Mouse (Mus musculus): ENCODE data around the gene Fsd1. TPM values are rescaled to one million over a fixed set of nuclear protein-coding genes. Genes with fewer than 3 reads are reported as not detected.
"Not testable (repeated sequence)": the region's sequence is repeated elsewhere in the genome, so short reads cannot be mapped to it uniquely, and the experiment has no call there.

The Fsd1 gene
- 100 to 1,000 TPM in 1 of 2 experiments, 10 to 100 TPM in 1; 99.7 to 111 TPM for total RNA-seq (2021)

GRCm38 (mm10) chr17:55986030-55986961, at the start of gene Fsd1:
Gene Fsd1, plus strand, starts transcription at chr17:55986509.
- peak; percentile 78 to 84 for DNase-seq (ENCODE audit: extremely low spot score in 1 of 2, low spot score in 2 of 2)
- intact Hi-C loops (cut with DNase I) = no loop called here

- intact Hi-C loops (cut with DNase I) = loop anchor here (5.0 kb wide), 1 partner anchor 52 kb away; the partner anchor contains the start of gene Zfp959
Observed at GRCm38 (mm10) chr17:55944387-55944865, 41.9 kb upstream of the Fsd1 start.

GRCm38 (mm10) chr17:55944866-55945682, 41.2 kb upstream of the Fsd1 start:
- intact Hi-C loops (cut with DNase I) = loop anchor here (5.0 kb wide), 1 partner anchor 53 kb away; the partner anchor contains the start of gene Zfp959
- DNase-seq (ENCODE audit: extremely low spot score in 1 of 2, low spot score in 2 of 2) = peak; percentile 94

More at GRCm38 (mm10) chr17:55944387-55944865, 41.9 kb upstream of the Fsd1 start:
- not testable (repeated sequence) for DNase-seq (ENCODE audit: extremely low spot score in 1 of 2, low spot score in 2 of 2)

GRCm38 (mm10) chr17:55945696-55946095, 40.6 kb upstream of the Fsd1 start:
- intact Hi-C loops (cut with DNase I) = no loop called here
- no peak for DNase-seq (ENCODE audit: extremely low spot score in 1 of 2, low spot score in 2 of 2)

GRCm38 (mm10) chr17:55948647-55949046, 37.7 kb upstream of the Fsd1 start:
- DNase-seq (ENCODE audit: extremely low spot score in 1 of 2, low spot score in 2 of 2) = no peak
- intact Hi-C loops (cut with DNase I) = no loop called here

- intact Hi-C loops (cut with DNase I) = no loop called here
- no peak for DNase-seq (ENCODE audit: extremely low spot score in 1 of 2, low spot score in 2 of 2)
Observed at GRCm38 (mm10) chr17:55949400-55949799, 36.9 kb upstream of the Fsd1 start, which contains the start of gene Zfp119b. Gene Zfp119b, minus strand, starts transcription at chr17:55949500.

GRCm38 (mm10) chr17:55950601-55951000, 35.7 kb upstream of the Fsd1 start:
- no peak for DNase-seq (ENCODE audit: extremely low spot score in 1 of 2, low spot score in 2 of 2)
- intact Hi-C loops (cut with DNase I) = no loop called here

GRCm38 (mm10) chr17:55952041-55952440, 34.3 kb upstream of the Fsd1 start:
- intact Hi-C loops (cut with DNase I) = no loop called here
- no peak for DNase-seq (ENCODE audit: extremely low spot score in 1 of 2, low spot score in 2 of 2)

- intact Hi-C loops (cut with DNase I) = no loop called here
Observed at GRCm38 (mm10) chr17:55952447-55953027, 33.8 kb upstream of the Fsd1 start, which contains the start of gene Ebi3. Gene Ebi3, plus strand, starts transcription at chr17:55952640.

GRCm38 (mm10) chr17:55953751-55954150, 32.6 kb upstream of the Fsd1 start:
- DNase-seq (ENCODE audit: extremely low spot score in 1 of 2, low spot score in 2 of 2) = no peak

More at GRCm38 (mm10) chr17:55952447-55953027, 33.8 kb upstream of the Fsd1 start, which contains the start of gene Ebi3:
- DNase-seq (ENCODE audit: extremely low spot score in 1 of 2, low spot score in 2 of 2) = no peak

GRCm38 (mm10) chr17:55954229-55954628, 32.1 kb upstream of the Fsd1 start:
- intact Hi-C loops (cut with DNase I) = no loop called here
- DNase-seq (ENCODE audit: extremely low spot score in 1 of 2, low spot score in 2 of 2) = no peak

More at GRCm38 (mm10) chr17:55953751-55954150, 32.6 kb upstream of the Fsd1 start:
- intact Hi-C loops (cut with DNase I) = no loop called here

- intact Hi-C loops (cut with DNase I) = loop anchor here (5.0 kb wide), 1 partner anchor 254 kb away; no protein-coding TSS in a partner anchor
- peak; percentile 72 to 88 for DNase-seq (ENCODE audit: extremely low spot score in 1 of 2, low spot score in 2 of 2)
Observed at GRCm38 (mm10) chr17:55956129-55956528, 30.2 kb upstream of the Fsd1 start.

- intact Hi-C loops (cut with DNase I) = loop anchor here (5.0 kb wide), 1 partner anchor 254 kb away; no protein-coding TSS in a partner anchor
- no peak for DNase-seq (ENCODE audit: extremely low spot score in 1 of 2, low spot score in 2 of 2)
Observed at GRCm38 (mm10) chr17:55956591-55956990, 29.7 kb upstream of the Fsd1 start.

- intact Hi-C loops (cut with DNase I) = loop anchor here (5.0 kb wide), 1 partner anchor 255 kb away; no protein-coding TSS in a partner anchor
- DNase-seq (ENCODE audit: extremely low spot score in 1 of 2, low spot score in 2 of 2) = peak in 1 of 2 experiments; percentile 77
Observed at GRCm38 (mm10) chr17:55957168-55957567, 29.1 kb upstream of the Fsd1 start.

- intact Hi-C loops (cut with DNase I) = loop anchor here (5.0 kb wide), 1 partner anchor 256 kb away; no protein-coding TSS in a partner anchor
- DNase-seq (ENCODE audit: extremely low spot score in 1 of 2, low spot score in 2 of 2) = no peak
Observed at GRCm38 (mm10) chr17:55957726-55958583, 28.4 kb upstream of the Fsd1 start.

- no peak for DNase-seq (ENCODE audit: extremely low spot score in 1 of 2, low spot score in 2 of 2)
- intact Hi-C loops (cut with DNase I) = loop anchor here (5.0 kb wide), 1 partner anchor 256 kb away; no protein-coding TSS in a partner anchor
Observed at GRCm38 (mm10) chr17:55958584-55958886, 27.8 kb upstream of the Fsd1 start.

- intact Hi-C loops (cut with DNase I) = loop anchor here (5.0 kb wide), 1 partner anchor 257 kb away; no protein-coding TSS in a partner anchor
- DNase-seq (ENCODE audit: extremely low spot score in 1 of 2, low spot score in 2 of 2) = peak; percentile 94 to 95
Observed at GRCm38 (mm10) chr17:55958918-55959728, 27.2 kb upstream of the Fsd1 start, which contains the start of gene Yju2. Gene Yju2, plus strand, starts transcription at chr17:55959099.
